Mouse (Mus musculus) inflammation-experienced regulatory T-cells, adult 16 weeks (primary cell): ENCODE data around the gene Btg1. TPM values are rescaled to one million over a fixed set of nuclear protein-coding genes. Genes with fewer than 3 reads are reported as not detected.

Source experiments
- polyA plus RNA-seq: library from polyadenylated mRNA; unstranded; fragments of 100-300 nt; shearing (Covaris generic); gene quantifications from one replicate; pipeline ENCODE4 v1.2.1, GENCODE M21; 2017

Btg1 gene
- 216 TPM for polyA plus RNA-seq

DNA sequence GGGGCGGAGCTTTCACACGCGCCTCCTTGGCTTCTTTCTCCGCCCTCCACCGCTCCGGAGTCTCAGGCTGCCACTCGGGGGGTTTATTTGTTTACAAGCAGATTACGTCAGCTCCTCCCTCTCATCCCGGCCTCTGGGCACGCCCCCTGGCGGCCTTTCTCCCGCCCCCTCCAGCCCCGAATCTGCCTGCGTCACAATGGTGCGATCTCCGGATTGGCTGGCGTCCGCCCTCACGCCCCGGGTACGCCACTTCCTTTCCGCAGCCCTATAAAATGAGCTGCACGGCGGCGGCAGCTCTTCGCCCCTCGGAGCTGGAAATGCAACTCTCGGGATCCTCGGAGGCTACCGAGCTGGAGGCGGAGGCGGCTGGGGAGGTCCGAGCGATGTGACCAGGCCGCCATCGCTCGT, at the start of gene Btg1:
Gene Btg1, plus strand, starts transcription at position 298 of the 408 bp plus-strand sequence.

